Mouse (Mus musculus) adrenal gland, postnatal 36 days (tissue): ENCODE results near the gene Defb21. TPM values are rescaled to one million over a fixed set of nuclear protein-coding genes. Genes with fewer than 3 reads are reported as not detected.

ENCODE experiments used
- DNase-seq, 2 experiments: peaks; one replicate each; pipeline ENCODE4 v3.0.0; 2021; ENCODE audit warnings: mixed read lengths in 1 of 2
- total RNA-seq, 2 experiments: library from RNA; stranded (reverse); gene quantifications; 2 replicates each; pipeline ENCODE4 v1.2.3; 2021

Defb21 gene
- total RNA-seq, 2 experiments from 2014 or later, result not detected

- DNase-seq, result no peak
These were observed 35.2 kb downstream of the Defb21 start for GRCm38 (mm10) chr2:152607746-152608145.

- no peak for DNase-seq
These were observed 36.2 kb downstream of the Defb21 start for GRCm38 (mm10) chr2:152608719-152609118.

GRCm38 (mm10) chr2:152612193-152612592 lies 39.6 kb downstream of the Defb21 start:
- DNase-seq, result no peak

GRCm38 (mm10) chr2:152615563-152615962 lies 43.0 kb downstream of the Defb21 start:
- DNase-seq, result peak in 1 of 2 experiments; percentile 64

- no peak for DNase-seq
These were observed 43.9 kb downstream of the Defb21 start for GRCm38 (mm10) chr2:152616470-152616869.

GRCm38 (mm10) chr2:152617374-152617773 lies 44.8 kb downstream of the Defb21 start:
- DNase-seq, result no peak

GRCm38 (mm10) chr2:152620367-152621134 lies 48.0 kb downstream of the Defb21 start:
- DNase-seq, result no peak

GRCm38 (mm10) chr2:152622151-152622550 lies 49.6 kb downstream of the Defb21 start:
- DNase-seq, result no peak

- no peak for DNase-seq
These were observed 50.4 kb downstream of the Defb21 start, which contains the start of gene Defb25 for GRCm38 (mm10) chr2:152622953-152623352. TSS of gene Defb25 (minus strand) at chr2:152623053.

Other genes with a start within 250 kb of the Defb21 start
- gene Rbck1, start 240.1 kb upstream of the Defb21 start, total RNA-seq, result 10 to 100 TPM; 85.1 to 94.5 TPM
- gene Trib3, start 228.7 kb upstream of the Defb21 start, total RNA-seq, result 10 to 100 TPM in 1 of 2 experiments, 1 to 10 TPM in 1; 4.6 to 19.9 TPM
- 1 to 10 TPM; 2.3 to 2.5 TPM for gene Nrsn2, start 196.1 kb upstream of the Defb21 start, total RNA-seq
- gene Sox12, start 174.7 kb upstream of the Defb21 start, total RNA-seq, result 10 to 100 TPM in 1 of 2 experiments, 1 to 10 TPM in 1; 8.3 to 12.9 TPM
- gene Zcchc3, start 157.7 kb upstream of the Defb21 start, total RNA-seq, result 1 to 10 TPM; 6.8 to 8.7 TPM
- gene 6820408C15Rik, start 157.2 kb upstream of the Defb21 start, total RNA-seq, result under 1 TPM; 0.17 to 0.26 TPM
- gene Defb23, start 108.1 kb upstream of the Defb21 start, total RNA-seq, result not detected
- gene Defb20, start 95.7 kb upstream of the Defb21 start, total RNA-seq, result not detected
- gene Defb22, start 82.6 kb upstream of the Defb21 start, total RNA-seq, result not detected
- gene Defb26, start 61.1 kb upstream of the Defb21 start, total RNA-seq, result not detected
- gene Defb28, start 54.5 kb upstream of the Defb21 start, total RNA-seq, result not detected
- not detected for gene Defb29, start 32.6 kb upstream of the Defb21 start, total RNA-seq
- gene Gm17416, start 3.4 kb upstream of the Defb21 start, total RNA-seq, result not detected
- gene Defb19, start 7.6 kb downstream of the Defb21 start, total RNA-seq, result 1 to 10 TPM in 1 of 2 experiments, not detected in 1; 1.3 TPM
- not detected for gene Defb45, start 26.7 kb downstream of the Defb21 start, total RNA-seq
- 1 to 10 TPM in 1 of 2 experiments, not detected in 1; 1.3 TPM for gene Defb36, start 31.6 kb downstream of the Defb21 start, total RNA-seq
- gene Defb25, start 50.3 kb downstream of the Defb21 start, total RNA-seq, result 1 to 10 TPM in 1 of 2 experiments, not detected in 1; 2.2 TPM
- gene Rem1, start 54.2 kb downstream of the Defb21 start, total RNA-seq, result 10 to 100 TPM in 1 of 2 experiments, 1 to 10 TPM in 1; 9.3 to 13.2 TPM
- 100 to 1,000 TPM; 169 to 173 TPM for gene H13, start 96.7 kb downstream of the Defb21 start, total RNA-seq
- gene Mcts2, start 114.3 kb downstream of the Defb21 start, total RNA-seq, result 10 to 100 TPM; 27.2 to 31.7 TPM
- gene Id1, start 163.5 kb downstream of the Defb21 start, total RNA-seq, result 100 to 1,000 TPM in 1 of 2 experiments, 10 to 100 TPM in 1; 68.4 to 105 TPM
- 1 to 10 TPM; 3.0 to 4.0 TPM for gene Cox4i2, start 181.4 kb downstream of the Defb21 start, total RNA-seq